Mouse (Mus musculus) ovary, postnatal 10 days (tissue): ENCODE measurements at regions not wholly inside any gene's neighbourhood (a gene's known extent, or its start where the extent isn't known, plus 50 kb on each side); places are given as distances from the start of the nearest gene placed in this dataset.

Source experiments
- DNase-seq: peaks from one replicate; pipeline ENCODE4 v3.0.0; 2022; ENCODE audit warnings: low spot score

- DNase-seq = no peak
Measured at GRCm38 (mm10) chr4:107736866-107737265, 52.8 kb upstream of the Dmrtb1 start.

GRCm38 (mm10) chr4:107737907-107738306 lies 53.9 kb upstream of the Dmrtb1 start:
- peak; percentile 86 for DNase-seq

GRCm38 (mm10) chr4:107738776-107739175 lies 54.7 kb upstream of the Dmrtb1 start:
- no peak for DNase-seq

- no peak for DNase-seq
Measured at GRCm38 (mm10) chr4:107739789-107740405, 55.9 kb upstream of the Dmrtb1 start.

- no peak for DNase-seq
Measured at GRCm38 (mm10) chr4:107743646-107744045, 58.4 kb upstream of the Lrp8 start.

- DNase-seq = no peak
Measured at GRCm38 (mm10) chr4:107746366-107746765, 55.7 kb upstream of the Lrp8 start.

- no peak for DNase-seq
Measured at GRCm38 (mm10) chr4:107746923-107747431, 55.1 kb upstream of the Lrp8 start.

GRCm38 (mm10) chr4:107747454-107747853 lies 54.6 kb upstream of the Lrp8 start:
- DNase-seq = no peak

GRCm38 (mm10) chr4:107747907-107748628 lies 54.0 kb upstream of the Lrp8 start:
- DNase-seq = no peak

- DNase-seq = no peak
Measured at GRCm38 (mm10) chr4:107749045-107749444, 53.0 kb upstream of the Lrp8 start.

- DNase-seq = no peak
Measured at GRCm38 (mm10) chr4:107750017-107750416, 52.0 kb upstream of the Lrp8 start.
